Mouse (Mus musculus): ENCODE results near the gene Stxbp6.

- no peak for TF ChIP-seq POLR2AphosphoS2 (IDR thresholded peaks at IDR 0.05; ENCODE audit: insufficient read length, low read depth)
- no peak for TF ChIP-seq POLR2A (IDR thresholded peaks at IDR 0.05; ENCODE audit: insufficient read length, low read depth)
These were observed 168.5 kb downstream of the Stxbp6 start for GRCm38 (mm10) chr12:44906001-44906400.
